Mouse (Mus musculus) ES-Bruce4 (cell line): Measurements from ENCODE around the gene Kifap3. TPM values are rescaled to one million over a fixed set of nuclear protein-coding genes. Genes with fewer than 3 reads are reported as not detected.

ENCODE experiments used
- H3K27ac ChIP-seq: 2 replicates; pipeline ENCODE4 v1.5.1; 2012; ENCODE audit warnings: low read length, inconsistent platforms; ENCODE audit not compliant: insufficient read depth
- H3K27me3 ChIP-seq: 2 replicates; pipeline ENCODE4 v1.6.1; 2012; ENCODE audit warnings: mild to moderate bottlenecking, low read length, inconsistent platforms; ENCODE audit not compliant: control insufficient read depth, poor library complexity, insufficient read depth, severe bottlenecking
- H3K36me3 ChIP-seq: 2 replicates; pipeline ENCODE4 v1.6.1; 2012; ENCODE audit warnings: inconsistent platforms, mild to moderate bottlenecking, low read length, moderate library complexity; ENCODE audit not compliant: control insufficient read depth, poor library complexity, insufficient read depth, severe bottlenecking
- H3K4me1 ChIP-seq: one replicate; pipeline ENCODE4 v1.8.1; 2011; ENCODE audit warnings: low read length; ENCODE audit not compliant: control insufficient read depth, insufficient read depth
- H3K4me3 ChIP-seq: 2 replicates; pipeline ENCODE4 v1.5.1; 2011; ENCODE audit warnings: low read depth, mild to moderate bottlenecking, low read length
- H3K9ac ChIP-seq: 2 replicates; pipeline ENCODE4 v1.6.1; 2012; ENCODE audit warnings: low read depth, mild to moderate bottlenecking, inconsistent platforms; ENCODE audit not compliant: poor library complexity, severe bottlenecking
- H3K9me3 ChIP-seq: replicated peaks from 2 replicates; pipeline ENCODE4 v1.6.1; 2012; ENCODE audit warnings: mild to moderate bottlenecking, low read length, inconsistent platforms; ENCODE audit not compliant: control insufficient read depth, poor library complexity, insufficient read depth, severe bottlenecking
- CTCF ChIP-seq: IDR thresholded peaks from one replicate; pipeline ENCODE4 v1.8.1; 2011; ENCODE audit warnings: low read depth, low read length
- EP300 ChIP-seq: IDR thresholded peaks from 2 replicates; pipeline ENCODE4 v1.6.1; 2011; ENCODE audit warnings: low read depth, low read length; ENCODE audit not compliant: insufficient read depth
- POLR2A ChIP-seq: IDR thresholded peaks from one replicate; pipeline ENCODE4 v1.8.1; 2011; ENCODE audit warnings: low read length; ENCODE audit not compliant: insufficient read depth
- polyA plus RNA-seq: library from polyadenylated mRNA; stranded (reverse); fragments of >200 nt; gene quantifications from 2 replicates; pipeline ENCODE4 v1.2.4, GENCODE M21; 2011; ENCODE audit warnings: low read depth; ENCODE audit not compliant: missing spikeins, insufficient read depth, insufficient read length

The Kifap3 gene
- polyA plus RNA-seq, 1 experiment: 40.5 TPM

DNA sequence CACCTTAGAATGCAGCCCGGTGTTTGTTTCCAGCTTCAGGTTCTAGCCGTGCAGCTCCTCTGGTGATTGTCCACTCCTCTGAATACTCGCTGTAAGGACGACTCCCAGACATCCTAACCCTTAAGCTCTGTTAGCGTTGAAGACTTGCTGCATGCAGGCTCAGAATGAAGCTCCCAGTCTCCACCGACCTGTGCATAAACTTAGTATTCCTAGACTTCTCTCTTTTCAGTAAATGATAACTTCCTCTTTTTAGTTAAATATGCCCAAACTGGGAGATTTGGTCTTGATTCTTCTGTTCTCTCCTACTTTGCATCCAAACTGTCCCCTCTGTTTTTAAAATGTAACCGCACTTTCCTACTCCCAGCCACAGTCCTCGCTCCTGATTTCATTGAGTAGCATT lies 61.2 kb downstream of the Kifap3 start:
- H3K9ac ChIP-seq: no peak overlapping the region
- TF ChIP-seq CTCF (no peak), EP300 (no peak), POLR2A (no peak)
- H3K36me3 ChIP-seq: no peaks in the 10 kb centered on the region
- H3K27ac ChIP-seq: no peak overlapping the region
- H3K27me3 ChIP-seq: no peaks in the 10 kb centered on the region
- H3K4me3 ChIP-seq: no peak overlapping the region
- no peaks in the 10 kb centered on the region for H3K9me3 ChIP-seq
- H3K4me1 ChIP-seq: no peaks in the 10 kb centered on the region

DNA sequence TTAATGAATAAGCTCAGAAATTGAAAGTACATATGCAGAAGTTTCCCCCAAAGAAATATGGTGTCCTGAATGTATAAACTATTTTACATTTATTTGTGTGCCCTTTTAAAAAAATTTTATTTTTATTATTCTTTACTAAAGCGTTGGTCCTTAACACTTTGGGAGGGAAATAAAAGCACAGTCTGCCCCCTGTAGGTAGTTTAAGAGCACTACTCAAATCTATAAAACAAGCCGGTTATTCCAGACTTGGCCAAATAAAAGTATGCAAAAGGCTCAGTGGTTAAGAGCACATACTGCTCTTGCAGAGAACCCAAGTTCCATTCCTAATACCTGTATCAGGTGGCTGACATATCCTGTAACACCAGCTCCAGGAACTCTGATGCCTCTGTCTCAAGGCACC lies 62.9 kb downstream of the Kifap3 start:
- H3K9me3 ChIP-seq: no peaks in the 10 kb centered on the region
- no peak overlapping the region for H3K4me3 ChIP-seq
- H3K27me3 ChIP-seq: no peaks in the 10 kb centered on the region
- no peaks in the 10 kb centered on the region for H3K4me1 ChIP-seq
- no peak overlapping the region for H3K9ac ChIP-seq
- H3K27ac ChIP-seq: no peak overlapping the region
- TF ChIP-seq CTCF (no peak), EP300 (no peak), POLR2A (no peak)
- H3K36me3 ChIP-seq: no peaks in the 10 kb centered on the region

DNA sequence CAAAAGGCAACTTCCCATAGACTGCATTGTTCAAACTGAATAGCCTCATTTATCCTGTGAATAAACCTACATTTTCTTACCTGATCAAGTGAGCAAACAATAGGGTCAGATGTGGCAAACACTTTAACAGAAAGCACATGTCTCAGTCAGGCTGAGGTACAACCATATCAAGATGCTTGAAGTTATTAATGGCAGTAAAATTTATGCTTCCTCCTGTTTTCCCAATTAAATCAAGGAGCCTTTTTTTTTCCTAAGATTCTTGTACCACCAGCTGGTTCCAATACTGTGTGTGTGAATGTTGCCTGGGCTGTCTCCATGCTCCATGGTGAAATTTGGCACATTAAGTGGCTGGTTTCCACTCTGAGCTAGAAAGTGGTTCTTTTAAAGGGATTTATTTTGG lies 64.5 kb downstream of the Kifap3 start:
- Histone ChIP-seq H3K27ac (no peak overlapping the region), H3K9me3 (no peaks in the 10 kb centered on the region), H3K27me3 (no peaks in the 10 kb centered on the region), H3K4me3 (no peak overlapping the region), H3K9ac (no peak overlapping the region), H3K4me1 (no peaks in the 10 kb centered on the region), H3K36me3 (no peaks in the 10 kb centered on the region)
- TF ChIP-seq CTCF (no peak), POLR2A (no peak), EP300 (no peak)

DNA sequence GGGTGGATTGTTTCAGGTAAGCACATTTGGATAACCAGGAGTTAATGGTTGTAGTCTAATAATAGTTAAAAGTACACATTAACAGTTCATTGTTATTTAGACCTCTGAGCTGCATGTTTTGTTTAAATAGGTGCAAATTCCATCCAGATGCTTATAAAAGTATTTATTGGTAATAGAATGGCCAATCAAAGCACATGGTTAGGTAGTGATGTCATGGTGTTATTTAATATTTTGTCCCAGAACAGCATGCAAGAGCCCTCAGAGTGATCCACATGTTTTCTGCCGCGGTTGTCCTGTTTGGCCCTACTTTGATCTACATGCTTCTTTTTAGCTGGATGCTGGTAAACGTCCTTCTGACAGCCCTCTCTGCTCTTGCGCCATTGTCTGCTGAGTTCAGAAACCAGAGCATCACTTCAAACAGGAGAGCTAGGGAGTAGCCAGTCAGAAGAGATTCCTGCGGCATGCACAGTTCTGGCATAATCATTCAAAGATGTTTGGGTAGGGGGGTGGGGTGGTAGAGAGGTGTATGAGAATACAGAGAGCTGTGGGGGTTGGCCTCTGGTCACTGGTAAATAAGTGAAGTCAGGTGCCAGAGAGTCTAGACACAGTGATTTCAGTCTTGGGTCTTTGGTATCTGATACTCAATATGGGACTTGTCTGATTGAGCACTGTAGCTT lies 73.6 kb downstream of the Kifap3 start:
- Histone ChIP-seq H3K4me1 (no peaks in the 10 kb centered on the region), H3K27me3 (no peaks in the 10 kb centered on the region), H3K9ac (no peak overlapping the region), H3K9me3 (no peaks in the 10 kb centered on the region), H3K27ac (no peak overlapping the region), H3K4me3 (no peak overlapping the region), H3K36me3 (peaks cover 3% of the 10 kb centered on the region; the same call in 1 of the 2 replicates)
- TF ChIP-seq POLR2A: no peak
- no peak for TF ChIP-seq EP300
- TF ChIP-seq CTCF: no peak

DNA sequence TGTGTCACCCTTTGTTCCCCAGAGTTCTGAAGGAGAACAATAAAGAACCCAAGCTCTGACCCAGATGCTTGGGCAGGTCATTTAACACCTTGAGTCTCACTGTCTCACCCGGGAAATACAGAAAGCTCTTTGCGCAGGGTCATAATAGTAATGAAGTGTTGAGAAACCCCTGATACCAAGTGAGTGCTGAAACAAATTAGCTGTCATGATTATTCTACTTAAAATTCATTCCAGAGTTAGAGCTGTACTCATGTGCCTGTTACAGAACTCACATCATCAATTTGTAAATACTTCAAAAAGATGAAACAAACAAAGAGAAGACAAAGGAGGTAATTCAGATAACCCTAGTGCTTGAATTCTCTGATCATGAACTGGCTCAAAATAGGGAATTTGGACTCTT lies 79.0 kb downstream of the Kifap3 start:
- no peak for TF ChIP-seq POLR2A
- TF ChIP-seq EP300: no peak
- no peak for TF ChIP-seq CTCF
- no peaks in the 10 kb centered on the region for H3K4me1 ChIP-seq
- H3K27ac ChIP-seq: no peak overlapping the region
- H3K9me3 ChIP-seq: no peaks in the 10 kb centered on the region
- H3K4me3 ChIP-seq: no peak overlapping the region
- peaks cover 3% of the 10 kb centered on the region; the same call in 1 of the 2 replicates for H3K36me3 ChIP-seq
- H3K9ac ChIP-seq: no peak overlapping the region
- no peaks in the 10 kb centered on the region for H3K27me3 ChIP-seq

DNA sequence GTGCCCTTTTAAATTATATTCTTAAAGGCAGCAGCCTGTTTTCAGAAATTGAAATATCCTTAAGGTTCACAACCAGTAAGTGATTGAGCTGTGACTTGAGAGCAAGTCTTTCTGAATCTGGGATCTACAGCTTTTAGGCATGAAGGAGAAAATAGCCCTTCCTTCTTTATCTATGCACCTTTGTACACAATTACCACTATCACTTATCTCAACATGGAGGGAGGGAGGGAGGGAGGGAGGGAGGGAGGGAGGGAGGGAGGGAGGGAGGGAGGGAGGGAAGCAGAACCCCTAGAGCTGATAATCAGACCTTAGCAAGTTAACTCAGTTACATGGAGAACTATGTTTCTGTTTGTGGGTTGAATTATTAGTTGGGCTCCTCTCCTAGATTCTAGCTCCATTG lies 82.2 kb downstream of the Kifap3 start:
- Histone ChIP-seq H3K9ac (no peak overlapping the region), H3K27me3 (no peaks in the 10 kb centered on the region), H3K4me3 (no peak overlapping the region), H3K4me1 (no peaks in the 10 kb centered on the region), H3K27ac (no peak overlapping the region), H3K36me3 (peaks cover 3% of the 10 kb centered on the region; the same call in 1 of the 2 replicates), H3K9me3 (no peaks in the 10 kb centered on the region)
- TF ChIP-seq CTCF (no peak), POLR2A (no peak), EP300 (no peak)
